Mouse (Mus musculus): Measurements from ENCODE around the gene Gpc6.

DNA sequence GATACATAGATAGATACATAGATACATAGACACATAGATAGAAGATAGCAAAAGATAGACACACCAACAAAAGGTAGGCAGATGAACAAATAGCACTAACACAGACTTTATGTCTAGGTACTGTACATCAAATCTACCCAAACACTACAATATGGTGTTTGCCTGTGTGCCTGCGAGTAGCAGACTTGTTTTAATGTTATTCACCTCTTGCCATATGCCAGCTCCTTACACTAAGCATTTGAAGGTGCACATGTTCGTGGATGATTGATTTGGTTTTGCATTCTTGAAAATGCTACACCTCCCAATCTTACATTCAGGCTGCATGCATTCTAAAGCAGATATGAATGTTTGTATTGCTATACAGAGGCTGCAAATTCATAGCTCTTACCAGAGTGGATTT lies 680.6 kb downstream of the Gpc6 start:
- no peak for TF ChIP-seq CTCF (IDR thresholded peaks at IDR 0.05; ENCODE audit: low read depth)
- no peak for TF ChIP-seq EP300 (IDR thresholded peaks at IDR 0.05; ENCODE audit: low read depth)

Data from heart, postnatal 0 days (tissue).